Mouse (Mus musculus): ENCODE measurements around the gene Ddx46. TPM values are rescaled to one million over a fixed set of nuclear protein-coding genes. Genes with fewer than 3 reads are reported as not detected.
"Not testable (repeated sequence)": the region's sequence is repeated elsewhere in the genome, so short reads cannot be mapped to it uniquely, and the experiment has no call there.

Gene Ddx46
- polyA plus RNA-seq, 1 experiment = 5.1 TPM

DNA sequence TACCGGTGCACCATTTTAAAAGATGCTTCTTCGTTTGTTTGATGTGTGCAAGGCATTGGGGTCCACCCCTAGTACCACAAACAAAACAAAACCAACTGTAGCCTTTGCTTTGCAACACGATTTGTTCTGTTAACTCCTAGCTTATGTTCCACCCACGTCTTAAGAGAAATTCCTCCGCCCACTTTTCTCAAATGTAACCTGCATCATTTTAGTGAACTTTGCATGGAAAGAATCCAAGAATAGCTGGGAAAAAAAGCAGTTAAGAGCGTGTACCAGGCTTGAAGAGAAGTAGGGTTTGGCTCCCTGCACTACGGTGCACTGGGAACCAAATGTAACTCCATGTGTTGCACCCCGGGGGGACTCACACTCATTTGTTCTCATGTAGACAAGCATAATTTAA lies 59.3 kb downstream of the Ddx46 start:
- 4% methylated on average over 8 of the region's 8 CpGs for WGBS
- H3K36me3 ChIP-seq (ENCODE audit: control insufficient read depth, insufficient read depth, low read length) = peaks cover 4% of the 10 kb centered on the region
- H3K4me1 ChIP-seq (ENCODE audit: control insufficient read depth, insufficient read depth, insufficient read length, low read length) = no peaks in the 10 kb centered on the region; the same call in 1 of the 2 replicates
- no peak overlapping the region for H3K4me3 ChIP-seq (ENCODE audit: low read depth, low read length)
- no peak for TF ChIP-seq POLR2A (IDR thresholded peaks at IDR 0.05; ENCODE audit: low read depth, low read length)
- TF ChIP-seq CTCF (IDR thresholded peaks at IDR 0.05; ENCODE audit: extremely low read depth, insufficient read length, insufficient replicate concordance, low read depth, low read length) = no peak
- no peak overlapping the region for H3K27ac ChIP-seq (ENCODE audit: insufficient read depth, low read depth, low read length)
- no peaks in the 10 kb centered on the region for H3K27me3 ChIP-seq (ENCODE audit: control insufficient read depth, insufficient read depth, low read length)

DNA sequence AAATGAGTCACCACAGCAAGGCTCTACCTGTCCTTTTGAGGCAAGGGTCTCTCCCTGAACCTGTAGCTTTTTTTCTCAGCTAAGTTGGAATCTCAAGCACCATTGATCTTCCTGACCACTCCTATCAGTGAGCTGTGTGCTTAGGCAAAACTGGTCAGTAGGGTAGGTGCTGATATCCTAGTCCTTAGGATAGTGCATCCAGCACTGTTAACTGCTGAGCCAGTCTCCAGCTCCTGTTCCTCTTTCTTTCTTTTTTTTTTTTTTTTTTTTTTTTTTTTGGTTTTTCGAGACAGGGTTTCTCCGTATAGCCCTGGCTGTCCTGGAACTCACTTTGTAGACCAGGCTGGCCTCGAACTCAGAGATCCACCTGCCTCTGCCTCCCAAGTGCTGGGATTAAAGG lies 61.2 kb downstream of the Ddx46 start:
- H3K4me3 ChIP-seq (ENCODE audit: low read depth, low read length); H3K4me1 ChIP-seq (ENCODE audit: control insufficient read depth, insufficient read depth, insufficient read length, low read length); H3K27ac ChIP-seq (ENCODE audit: insufficient read depth, low read depth, low read length); H3K27me3 ChIP-seq (ENCODE audit: control insufficient read depth, insufficient read depth, low read length): not testable (repeated sequence)
- peaks cover 16% of the 10 kb centered on the region for H3K36me3 ChIP-seq (ENCODE audit: control insufficient read depth, insufficient read depth, low read length)
- 63% methylated on average over 2 of the region's 3 CpGs for WGBS

GRCm38 (mm10) chr13:55704301-55704700 lies 69.5 kb downstream of the Ddx46 start:
- 81% methylated on average over 4 of the region's 4 CpGs for WGBS

DNA sequence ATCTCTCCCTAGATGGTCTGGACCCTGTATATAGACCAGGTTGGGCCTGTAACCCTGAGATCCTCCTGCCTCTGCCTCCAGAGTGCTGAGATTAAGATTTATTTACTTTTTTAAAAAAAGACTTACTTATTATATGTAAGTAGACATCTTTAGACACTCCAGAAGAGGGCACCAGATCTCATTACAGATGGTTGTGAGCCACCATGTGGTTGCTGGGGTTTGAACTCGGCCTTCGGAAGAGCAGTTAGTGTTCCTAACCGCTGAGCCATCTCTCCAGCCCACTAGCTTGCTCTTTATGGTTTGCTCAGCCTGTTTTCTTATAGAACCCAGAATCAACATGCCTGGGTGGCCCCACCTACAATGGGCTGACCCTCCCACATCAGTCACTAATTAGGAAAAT lies 78.0 kb downstream of the Ddx46 start:
- Histone ChIP-seq H3K36me3 (ENCODE audit: control insufficient read depth, insufficient read depth, low read length) (no peaks in the 10 kb centered on the region), H3K4me1 (ENCODE audit: control insufficient read depth, insufficient read depth, insufficient read length, low read length) (no peaks in the 10 kb centered on the region; the same call in 1 of the 2 replicates), H3K4me3 (ENCODE audit: low read depth, low read length) (no peak overlapping the region), H3K27ac (ENCODE audit: insufficient read depth, low read depth, low read length) (no peak overlapping the region), H3K27me3 (ENCODE audit: control insufficient read depth, insufficient read depth, low read length) (no peaks in the 10 kb centered on the region)
- TF ChIP-seq CTCF (IDR thresholded peaks at IDR 0.05; ENCODE audit: extremely low read depth, insufficient read length, insufficient replicate concordance, low read depth, low read length) (no peak), POLR2A (IDR thresholded peaks at IDR 0.05; ENCODE audit: low read depth, low read length) (no peak)
- WGBS = 89% methylated on average over 3 of the region's 3 CpGs

More at GRCm38 (mm10) chr13:55704301-55704700, 69.5 kb downstream of the Ddx46 start:
- peaks cover 28% of the 10 kb centered on the region for H3K36me3 ChIP-seq (ENCODE audit: control insufficient read depth, insufficient read depth, low read length)
- no peaks in the 10 kb centered on the region for H3K27me3 ChIP-seq (ENCODE audit: control insufficient read depth, insufficient read depth, low read length)
- no peaks in the 10 kb centered on the region for H3K4me1 ChIP-seq (ENCODE audit: control insufficient read depth, insufficient read depth, insufficient read length, low read length)
- H3K4me3 ChIP-seq (ENCODE audit: low read depth, low read length) = no peak overlapping the region
- H3K27ac ChIP-seq (ENCODE audit: insufficient read depth, low read depth, low read length) = no peak overlapping the region
- TF ChIP-seq POLR2A (IDR thresholded peaks at IDR 0.05; ENCODE audit: low read depth, low read length) (no peak), CTCF (IDR thresholded peaks at IDR 0.05; ENCODE audit: extremely low read depth, insufficient read length, insufficient replicate concordance, low read depth, low read length) (no peak)

DNA sequence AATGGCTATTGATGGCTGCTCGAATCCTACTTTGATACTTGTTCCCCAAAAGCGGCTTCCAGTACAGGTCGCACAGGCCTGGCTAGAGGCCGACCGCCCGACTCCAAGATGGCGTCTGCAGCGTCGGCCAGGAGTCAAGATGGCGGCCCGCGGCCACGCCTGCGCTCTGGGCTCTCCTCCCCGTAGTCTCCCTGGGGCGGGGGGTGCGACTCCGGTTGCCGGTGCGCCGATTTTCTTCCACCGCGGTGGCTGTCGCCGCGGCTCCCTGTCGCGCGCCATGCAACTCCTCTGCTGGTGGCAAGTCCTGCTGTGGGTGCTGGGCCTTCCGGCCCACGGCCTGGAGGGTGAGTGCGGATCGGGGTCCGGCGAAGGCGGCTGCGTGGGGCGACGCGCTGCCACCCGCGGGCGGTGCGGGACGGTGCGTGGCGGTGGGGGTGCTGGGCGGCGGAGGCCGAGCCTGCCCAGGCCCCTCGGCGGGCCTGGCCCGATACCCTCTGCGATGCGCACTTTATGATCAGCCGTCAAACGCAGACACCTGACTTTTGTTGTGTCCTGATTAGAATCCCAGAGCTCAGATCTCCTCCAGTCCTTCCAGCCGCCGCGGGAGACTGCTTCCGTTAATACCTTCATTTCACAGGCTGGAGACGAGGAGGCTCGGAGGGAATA lies 79.8 kb downstream of the Ddx46 start, which contains the start of gene Txndc15:
Gene Txndc15, plus strand, starts transcription at position 150 of the 666 bp plus-strand sequence.
- Histone ChIP-seq H3K36me3 (ENCODE audit: control insufficient read depth, insufficient read depth, low read length) (peaks cover 2% of the 10 kb centered on the region; the same call in 1 of the 2 replicates), H3K27ac (ENCODE audit: insufficient read depth, low read depth, low read length) (peak within 1 kb of the TSS; percentile 67), H3K27me3 (ENCODE audit: control insufficient read depth, insufficient read depth, low read length) (no peaks in the 10 kb centered on the region), H3K4me3 (ENCODE audit: low read depth, low read length) (peak within 1 kb of the TSS; percentile 74), H3K4me1 (ENCODE audit: control insufficient read depth, insufficient read depth, insufficient read length, low read length) (no peaks in the 10 kb centered on the region; the same call in 1 of the 2 replicates)
- peak; percentile 73 for TF ChIP-seq POLR2A (IDR thresholded peaks at IDR 0.05; ENCODE audit: low read depth, low read length)
- TF ChIP-seq CTCF (IDR thresholded peaks at IDR 0.05; ENCODE audit: extremely low read depth, insufficient read length, insufficient replicate concordance, low read depth, low read length) = no peak
- WGBS = 1% methylated on average over 63 of the region's 63 CpGs

DNA sequence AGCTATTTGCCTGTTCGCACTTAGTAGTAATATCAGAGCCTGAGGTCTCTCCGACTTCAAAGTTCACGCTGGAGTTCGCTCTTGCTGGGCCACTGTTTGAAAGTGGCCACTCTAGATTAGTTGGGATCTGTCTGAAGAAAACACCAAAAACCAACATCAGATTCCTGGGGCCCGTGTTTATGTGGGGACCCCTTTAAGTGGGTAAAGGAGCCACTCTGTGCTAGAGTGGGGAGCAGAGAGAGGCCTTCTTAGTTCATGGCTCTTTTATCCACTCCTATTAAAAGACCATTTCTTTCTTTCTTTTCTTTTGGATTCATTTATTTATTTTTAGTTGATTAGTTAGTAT lies 80.3 kb downstream of the Ddx46 start:
- H3K4me3 ChIP-seq (ENCODE audit: low read depth, low read length) = peak overlapping the region; percentile 74
- H3K27ac ChIP-seq (ENCODE audit: insufficient read depth, low read depth, low read length) = peak overlapping the region; percentile 67
- no peaks in the 10 kb centered on the region; the same call in 1 of the 2 replicates for H3K4me1 ChIP-seq (ENCODE audit: control insufficient read depth, insufficient read depth, insufficient read length, low read length)
- WGBS = 2% methylated on average over 5 of the region's 5 CpGs
- no peaks in the 10 kb centered on the region for H3K27me3 ChIP-seq (ENCODE audit: control insufficient read depth, insufficient read depth, low read length)
- peaks cover 2% of the 10 kb centered on the region; the same call in 1 of the 2 replicates for H3K36me3 ChIP-seq (ENCODE audit: control insufficient read depth, insufficient read depth, low read length)
- no peak for TF ChIP-seq CTCF (IDR thresholded peaks at IDR 0.05; ENCODE audit: extremely low read depth, insufficient read length, insufficient replicate concordance, low read depth, low read length)
- no peak for TF ChIP-seq POLR2A (IDR thresholded peaks at IDR 0.05; ENCODE audit: low read depth, low read length)

DNA sequence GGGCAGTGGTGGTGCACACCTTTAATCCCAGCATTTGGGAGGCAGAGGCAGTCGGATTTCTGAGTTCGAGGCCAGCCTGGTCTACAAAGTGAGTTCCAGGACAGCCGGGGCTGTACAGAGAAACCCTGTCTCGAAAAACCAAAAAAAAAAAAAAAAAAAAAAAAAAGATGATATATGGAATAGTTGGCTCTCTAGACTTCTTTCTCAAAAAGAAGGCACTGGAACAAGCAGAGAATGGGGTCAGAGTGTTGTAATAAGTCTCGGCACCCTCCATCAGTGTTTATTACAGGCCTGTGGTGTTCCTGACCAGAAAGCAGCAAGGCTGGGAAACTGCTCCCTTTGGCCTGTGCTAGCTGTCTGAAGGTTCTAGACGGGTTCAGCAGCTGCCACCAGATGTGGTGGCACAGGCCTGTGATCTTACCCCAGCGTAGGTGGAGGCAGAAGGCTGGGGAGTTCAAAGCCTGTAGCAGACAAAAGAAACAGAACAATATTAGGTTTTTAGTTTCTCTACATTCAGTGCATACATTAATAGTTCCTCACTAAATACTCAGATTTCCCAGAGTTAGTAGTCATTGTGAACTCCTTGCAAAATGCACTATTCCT lies 81.2 kb downstream of the Ddx46 start:
- Histone ChIP-seq H3K27me3 (ENCODE audit: control insufficient read depth, insufficient read depth, low read length) (no peaks in the 10 kb centered on the region), H3K36me3 (ENCODE audit: control insufficient read depth, insufficient read depth, low read length) (peaks cover 2% of the 10 kb centered on the region; the same call in 1 of the 2 replicates), H3K4me3 (ENCODE audit: low read depth, low read length) (no peak overlapping the region), H3K4me1 (ENCODE audit: control insufficient read depth, insufficient read depth, insufficient read length, low read length) (no peaks in the 10 kb centered on the region; the same call in 1 of the 2 replicates), H3K27ac (ENCODE audit: insufficient read depth, low read depth, low read length) (no peak overlapping the region)
- TF ChIP-seq CTCF (IDR thresholded peaks at IDR 0.05; ENCODE audit: extremely low read depth, insufficient read length, insufficient replicate concordance, low read depth, low read length) (no peak), POLR2A (IDR thresholded peaks at IDR 0.05; ENCODE audit: low read depth, low read length) (no peak)
- 88% methylated on average over 7 of the region's 7 CpGs for WGBS

Data from small intestine, adult 2 months (tissue).